Mouse (Mus musculus) stomach, postnatal 0 days (tissue): ENCODE data around the gene Cdh23.

ENCODE experiments used
- CTCF ChIP-seq: IDR thresholded peaks from 2 replicates; pipeline ENCODE4 v1.5.1; 2016; ENCODE audit warnings: antibody characterized with exemption, low read depth, mild to moderate bottlenecking, moderate library complexity
- EP300 ChIP-seq: optimal IDR thresholded peaks from 2 replicates; pipeline ENCODE3; 2016; ENCODE audit warnings: antibody characterized with exemption

DNA sequence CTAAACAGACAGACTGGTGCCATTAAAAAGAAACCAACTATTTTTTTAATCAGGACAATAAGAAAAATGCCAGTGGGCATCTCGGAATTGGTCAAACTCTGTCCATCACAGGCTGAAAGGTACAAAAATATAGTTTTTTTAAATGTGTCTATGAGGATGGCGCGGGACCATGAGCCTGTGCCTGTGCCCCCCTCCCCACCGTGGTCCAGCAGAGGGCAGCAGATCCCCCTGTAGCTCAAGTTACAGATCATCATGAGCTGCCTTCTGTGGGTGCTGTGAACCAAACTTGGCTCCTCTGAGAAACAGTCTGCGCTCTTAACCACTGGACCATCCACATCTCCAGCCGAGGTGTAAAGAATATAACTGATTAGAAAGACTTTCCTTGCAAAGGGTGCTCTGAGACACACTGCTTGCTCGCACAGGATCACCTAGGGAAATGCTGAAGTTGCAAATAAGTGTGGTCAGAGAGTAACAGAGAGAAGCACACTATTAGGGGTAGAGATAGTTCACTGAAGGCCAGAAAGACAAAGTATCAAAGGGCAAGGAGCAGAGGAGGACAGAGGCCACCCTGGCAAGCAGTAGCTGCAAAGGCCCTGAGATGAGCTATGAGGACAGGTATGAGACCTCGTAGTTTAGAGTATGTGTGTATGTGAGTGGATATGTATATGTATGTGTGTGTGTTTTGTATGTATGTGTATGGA lies 74.7 kb downstream of the Cdh23 start:
- TF ChIP-seq CTCF (no peak; the same call in 1 of the 2 replicates), EP300 (no peak)
